Mouse (Mus musculus): Measurements from ENCODE around the gene Rorb.

Rorb gene

DNA sequence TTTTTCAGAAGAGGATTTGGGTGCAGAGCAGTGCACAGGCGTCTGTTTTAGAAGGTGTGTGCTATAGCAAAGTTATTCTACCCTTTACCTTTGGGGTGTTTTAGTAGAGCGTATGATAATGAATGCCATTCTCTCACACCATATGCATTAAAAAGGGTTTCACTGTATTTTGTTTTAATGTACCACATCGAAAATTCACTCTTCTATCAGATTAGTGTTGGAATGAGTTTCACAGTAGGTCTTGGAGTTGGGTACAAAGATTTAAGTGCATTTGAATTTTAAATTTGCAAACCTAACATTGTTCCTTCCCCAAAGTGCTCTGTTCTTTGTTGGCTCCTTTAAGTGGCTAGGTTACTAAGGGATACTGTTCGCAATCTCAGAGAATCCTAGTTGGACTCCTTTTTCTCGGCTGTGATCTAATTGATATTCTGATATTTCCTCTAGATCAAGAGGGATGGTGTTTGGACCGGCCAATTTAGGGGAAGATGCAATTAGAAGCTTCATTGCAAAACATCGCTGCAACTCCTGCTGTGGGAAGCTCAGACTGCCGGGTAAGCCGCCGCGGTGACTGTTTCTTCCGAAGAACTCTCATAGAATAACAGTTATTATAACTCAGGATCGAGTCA lies 222.4 kb downstream of the Rorb start:
- DNase-seq (ENCODE audit: low spot score), result no peak

DNA sequence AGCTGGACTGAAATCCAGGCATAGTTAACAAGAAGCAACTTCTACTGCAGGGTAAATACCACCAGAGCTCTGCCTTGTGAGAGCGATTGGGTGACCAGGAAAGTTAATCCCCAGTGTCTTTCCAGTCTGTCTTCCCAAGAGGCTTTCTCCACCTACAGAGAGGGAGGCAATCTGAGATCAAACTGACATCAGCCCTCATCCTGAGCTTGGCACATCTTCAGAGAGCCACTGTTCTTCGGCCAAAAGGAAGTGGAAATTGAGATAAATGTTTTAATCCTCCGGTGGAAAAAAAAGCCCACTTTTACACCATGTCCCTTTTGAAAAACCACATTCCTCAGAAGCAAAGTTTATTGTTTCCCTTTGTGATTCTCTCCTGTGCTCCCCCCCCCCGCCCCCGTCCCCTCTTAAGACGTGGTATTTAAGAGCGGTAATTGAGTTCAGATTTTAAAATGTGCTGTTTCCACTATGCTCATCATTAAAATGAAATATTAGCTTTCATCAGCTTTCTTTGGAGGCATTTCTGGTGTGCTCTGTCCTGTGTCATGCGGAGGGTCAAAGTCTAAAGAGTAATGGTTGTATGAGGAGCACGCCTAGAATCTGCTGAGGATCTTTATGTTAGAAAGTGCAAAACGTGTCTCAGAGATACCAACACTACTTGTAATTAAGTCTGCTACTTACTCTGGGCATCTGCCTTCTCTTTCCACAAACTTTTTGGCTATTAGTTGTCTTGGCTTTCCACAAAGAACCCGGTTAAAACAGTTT lies 223.2 kb downstream of the Rorb start:
- DNase-seq (ENCODE audit: low spot score), result no peak

DNA sequence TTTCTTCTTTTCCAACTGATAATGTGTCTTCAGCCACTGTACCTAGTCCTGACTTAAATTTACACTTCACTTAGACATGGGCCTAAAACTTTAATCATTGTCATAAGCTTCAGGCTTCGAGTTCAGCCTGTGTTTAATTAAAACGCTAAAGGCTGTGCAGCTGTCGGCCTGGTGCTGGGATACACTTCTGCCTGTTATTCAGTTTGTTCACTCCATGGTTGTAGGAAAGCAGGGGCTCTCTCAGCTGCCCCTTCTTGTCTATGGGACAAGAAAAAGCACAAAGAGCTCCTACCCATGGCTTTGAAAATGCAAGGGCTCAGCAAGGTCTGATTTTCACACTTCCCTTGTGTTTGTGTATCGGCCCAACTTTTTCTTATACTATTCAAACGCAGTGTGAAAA lies 229.8 kb downstream of the Rorb start:
- DNase-seq (ENCODE audit: low spot score), result no peak
